Mouse (Mus musculus): ENCODE measurements around the gene Tbc1d8. TPM values are rescaled to one million over a fixed set of nuclear protein-coding genes. Genes with fewer than 3 reads are reported as not detected.

The Tbc1d8 gene
- polyA plus RNA-seq, 1 experiment, result 5.1 TPM

- Histone ChIP-seq H3K36me3 (ENCODE audit: control insufficient read depth, insufficient read depth, low read length) (no peaks in the 10 kb centered on the region), H3K4me3 (ENCODE audit: insufficient read depth, low read depth, low read length) (no peak overlapping the region), H3K27ac (ENCODE audit: insufficient read depth, low read depth, low read length) (peak overlapping the region; percentile 0; the same call in 1 of the 2 replicates), H3K4me1 (ENCODE audit: control insufficient read depth, insufficient read depth, low read length) (0 out of 2 replicates have a peak, but pooled peaks cover 2% of the 10 kb centered on the region), H3K27me3 (replicated peaks; ENCODE audit: control insufficient read depth, insufficient read depth, low read length) (no peaks in the 10 kb centered on the region)
- TF ChIP-seq POLR2A (IDR thresholded peaks at IDR 0.05; ENCODE audit: low read depth, low read length) (no peak), CTCF (conservative IDR thresholded peaks at IDR 0.05; ENCODE audit: insufficient read depth, insufficient read length, low read depth, low read length) (no peak)
- DNase-seq, result peak; percentile 48
- 40% methylated on average over 19 of the region's 19 CpGs for WGBS
These were observed 68.3 kb downstream of the Tbc1d8 start for GRCm38 (mm10) chr1:39410085-39410821.

GRCm38 (mm10) chr1:39408668-39409067 is 69.9 kb downstream of the Tbc1d8 start:
- 66% methylated on average over 7 of the region's 7 CpGs for WGBS

GRCm38 (mm10) chr1:39408123-39408522 is 70.4 kb downstream of the Tbc1d8 start:
- Histone ChIP-seq H3K27ac (ENCODE audit: insufficient read depth, low read depth, low read length) (no peak overlapping the region), H3K27me3 (replicated peaks; ENCODE audit: control insufficient read depth, insufficient read depth, low read length) (no peaks in the 10 kb centered on the region), H3K4me3 (ENCODE audit: insufficient read depth, low read depth, low read length) (no peak overlapping the region), H3K36me3 (ENCODE audit: control insufficient read depth, insufficient read depth, low read length) (no peaks in the 10 kb centered on the region), H3K4me1 (ENCODE audit: control insufficient read depth, insufficient read depth, low read length) (0 out of 2 replicates have a peak, but pooled peaks cover 2% of the 10 kb centered on the region)
- TF ChIP-seq CTCF (conservative IDR thresholded peaks at IDR 0.05; ENCODE audit: insufficient read depth, insufficient read length, low read depth, low read length) (no peak), POLR2A (IDR thresholded peaks at IDR 0.05; ENCODE audit: low read depth, low read length) (no peak)
- DNase-seq, result no peak
- WGBS, result 81% methylated on average over 6 of the region's 6 CpGs

More at GRCm38 (mm10) chr1:39408668-39409067, 69.9 kb downstream of the Tbc1d8 start:
- TF ChIP-seq CTCF (conservative IDR thresholded peaks at IDR 0.05; ENCODE audit: insufficient read depth, insufficient read length, low read depth, low read length), result no peak
- no peak for TF ChIP-seq POLR2A (IDR thresholded peaks at IDR 0.05; ENCODE audit: low read depth, low read length)
- DNase-seq, result no peak
- H3K27me3 ChIP-seq (replicated peaks; ENCODE audit: control insufficient read depth, insufficient read depth, low read length), result no peaks in the 10 kb centered on the region
- H3K4me1 ChIP-seq (ENCODE audit: control insufficient read depth, insufficient read depth, low read length), result 0 out of 2 replicates have a peak, but pooled peaks cover 2% of the 10 kb centered on the region
- no peak overlapping the region for H3K27ac ChIP-seq (ENCODE audit: insufficient read depth, low read depth, low read length)
- H3K36me3 ChIP-seq (ENCODE audit: control insufficient read depth, insufficient read depth, low read length), result no peaks in the 10 kb centered on the region
- no peak overlapping the region for H3K4me3 ChIP-seq (ENCODE audit: insufficient read depth, low read depth, low read length)

GRCm38 (mm10) chr1:39407108-39407507 is 71.4 kb downstream of the Tbc1d8 start:
- peak; percentile 15 for DNase-seq
- no peaks in the 10 kb centered on the region for H3K36me3 ChIP-seq (ENCODE audit: control insufficient read depth, insufficient read depth, low read length)
- H3K4me1 ChIP-seq (ENCODE audit: control insufficient read depth, insufficient read depth, low read length), result 0 out of 2 replicates have a peak, but pooled peaks cover 2% of the 10 kb centered on the region
- no peaks in the 10 kb centered on the region for H3K27me3 ChIP-seq (replicated peaks; ENCODE audit: control insufficient read depth, insufficient read depth, low read length)
- H3K27ac ChIP-seq (ENCODE audit: insufficient read depth, low read depth, low read length), result no peak overlapping the region
- no peak overlapping the region for H3K4me3 ChIP-seq (ENCODE audit: insufficient read depth, low read depth, low read length)
- no peak for TF ChIP-seq POLR2A (IDR thresholded peaks at IDR 0.05; ENCODE audit: low read depth, low read length)
- peak; percentile 38; the same call in 1 of the 2 replicates for TF ChIP-seq CTCF (conservative IDR thresholded peaks at IDR 0.05; ENCODE audit: insufficient read depth, insufficient read length, low read depth, low read length)
- WGBS, result 38% methylated on average over 4 of the region's 4 CpGs

- TF ChIP-seq CTCF (conservative IDR thresholded peaks at IDR 0.05; ENCODE audit: insufficient read depth, insufficient read length, low read depth, low read length), result no peak
- TF ChIP-seq POLR2A (IDR thresholded peaks at IDR 0.05; ENCODE audit: low read depth, low read length), result no peak
- Histone ChIP-seq H3K4me1 (ENCODE audit: control insufficient read depth, insufficient read depth, low read length) (no peaks in the 10 kb centered on the region), H3K27me3 (replicated peaks; ENCODE audit: control insufficient read depth, insufficient read depth, low read length) (no peaks in the 10 kb centered on the region), H3K27ac (ENCODE audit: insufficient read depth, low read depth, low read length) (no peak overlapping the region), H3K4me3 (ENCODE audit: insufficient read depth, low read depth, low read length) (no peak overlapping the region), H3K36me3 (ENCODE audit: control insufficient read depth, insufficient read depth, low read length) (no peaks in the 10 kb centered on the region)
- 95% methylated on average over 3 of the region's 3 CpGs for WGBS
- DNase-seq, result no peak
These were observed 78.4 kb downstream of the Tbc1d8 start for GRCm38 (mm10) chr1:39400173-39400572.

GRCm38 (mm10) chr1:39399228-39399627 is 79.3 kb downstream of the Tbc1d8 start:
- no peaks in the 10 kb centered on the region for H3K27me3 ChIP-seq (replicated peaks; ENCODE audit: control insufficient read depth, insufficient read depth, low read length)
- H3K4me1 ChIP-seq (ENCODE audit: control insufficient read depth, insufficient read depth, low read length), result no peaks in the 10 kb centered on the region
- no peaks in the 10 kb centered on the region for H3K36me3 ChIP-seq (ENCODE audit: control insufficient read depth, insufficient read depth, low read length)
- no peak for DNase-seq
- H3K27ac ChIP-seq (ENCODE audit: insufficient read depth, low read depth, low read length), result no peak overlapping the region
- WGBS, result 78% methylated on average over 4 of the region's 4 CpGs
- H3K4me3 ChIP-seq (ENCODE audit: insufficient read depth, low read depth, low read length), result no peak overlapping the region
- TF ChIP-seq POLR2A (IDR thresholded peaks at IDR 0.05; ENCODE audit: low read depth, low read length) (no peak), CTCF (conservative IDR thresholded peaks at IDR 0.05; ENCODE audit: insufficient read depth, insufficient read length, low read depth, low read length) (no peak)

- H3K27me3 ChIP-seq (replicated peaks; ENCODE audit: control insufficient read depth, insufficient read depth, low read length), result no peaks in the 10 kb centered on the region
- no peaks in the 10 kb centered on the region for H3K36me3 ChIP-seq (ENCODE audit: control insufficient read depth, insufficient read depth, low read length)
- DNase-seq, result no peak
- no peak overlapping the region for H3K4me3 ChIP-seq (ENCODE audit: insufficient read depth, low read depth, low read length)
- H3K4me1 ChIP-seq (ENCODE audit: control insufficient read depth, insufficient read depth, low read length), result no peaks in the 10 kb centered on the region
- 94% methylated on average over 6 of the region's 6 CpGs for WGBS
- TF ChIP-seq CTCF (conservative IDR thresholded peaks at IDR 0.05; ENCODE audit: insufficient read depth, insufficient read length, low read depth, low read length) (no peak), POLR2A (IDR thresholded peaks at IDR 0.05; ENCODE audit: low read depth, low read length) (no peak)
- no peak overlapping the region for H3K27ac ChIP-seq (ENCODE audit: insufficient read depth, low read depth, low read length)
These were observed 80.3 kb downstream of the Tbc1d8 start for GRCm38 (mm10) chr1:39398284-39398683.

Data from kidney, adult 2 months (tissue).